Mouse (Mus musculus): ENCODE data around the gene Hspg2. TPM values are rescaled to one million over a fixed set of nuclear protein-coding genes. Genes with fewer than 3 reads are reported as not detected.
"Not testable (repeated sequence)": the region's sequence is repeated elsewhere in the genome, so short reads cannot be mapped to it uniquely, and the experiment has no call there.

The Hspg2 gene
- total RNA-seq, 2 experiments from 2014 or later: 6.2 to 6.4 TPM

GRCm38 (mm10) chr4:137527872-137528271 lies 59.3 kb downstream of the Hspg2 start:
- DNase-seq (ENCODE audit: low spot score in 2 of 2): no peak
- intact Hi-C loops (cut with DNase I): no loop called here

GRCm38 (mm10) chr4:137540356-137540755 lies 71.8 kb downstream of the Hspg2 start:
- intact Hi-C loops (cut with DNase I): no loop called here
- DNase-seq (ENCODE audit: low spot score in 2 of 2): no peak

- intact Hi-C loops (cut with DNase I): no loop called here
Observed at GRCm38 (mm10) chr4:137542968-137543367, 74.4 kb downstream of the Hspg2 start.

GRCm38 (mm10) chr4:137545568-137545967 lies 77.0 kb downstream of the Hspg2 start:
- DNase-seq (ENCODE audit: low spot score in 2 of 2): no peak
- intact Hi-C loops (cut with DNase I): no loop called here

More at GRCm38 (mm10) chr4:137542968-137543367, 74.4 kb downstream of the Hspg2 start:
- no peak for DNase-seq (ENCODE audit: low spot score in 2 of 2)

GRCm38 (mm10) chr4:137546003-137546525 lies 77.5 kb downstream of the Hspg2 start:
- peak; percentile 7 to 45 for DNase-seq (ENCODE audit: low spot score in 2 of 2)
- intact Hi-C loops (cut with DNase I): loop anchor here (1.0 kb wide), 1 partner anchor 103 kb away; no protein-coding TSS in a partner anchor

- intact Hi-C loops (cut with DNase I): no loop called here
- DNase-seq (ENCODE audit: low spot score in 2 of 2): no peak
Observed at GRCm38 (mm10) chr4:137553466-137553865, 84.9 kb downstream of the Hspg2 start.

GRCm38 (mm10) chr4:137556673-137557210 lies 88.2 kb downstream of the Hspg2 start:
- intact Hi-C loops (cut with DNase I): no loop called here
- no peak for DNase-seq (ENCODE audit: low spot score in 2 of 2)

- DNase-seq (ENCODE audit: low spot score in 2 of 2): no peak
- intact Hi-C loops (cut with DNase I): loop anchor here (10.0 kb wide), 1 partner anchor 675 kb away; the partner anchor contains the start of genes C1qa and C1qc
Observed at GRCm38 (mm10) chr4:137569873-137570272, 101.3 kb downstream of the Hspg2 start.

GRCm38 (mm10) chr4:137574469-137574868 lies 105.9 kb downstream of the Hspg2 start, which contains the start of gene Ldlrad2:
TSS of gene Ldlrad2 (minus strand) at chr4:137574569.
- no peak for DNase-seq (ENCODE audit: low spot score in 2 of 2)

GRCm38 (mm10) chr4:137577486-137577885 lies 108.9 kb downstream of the Hspg2 start:
- intact Hi-C loops (cut with DNase I): loop anchor here (5.0 to 10.0 kb wide), 2 partner anchors 135 to 683 kb away; partner anchors contain the start of genes C1qa and C1qc

More at GRCm38 (mm10) chr4:137574469-137574868, 105.9 kb downstream of the Hspg2 start, which contains the start of gene Ldlrad2:
- intact Hi-C loops (cut with DNase I): loop anchor here (10.0 kb wide), 1 partner anchor 680 kb away; the partner anchor contains the start of genes C1qa and C1qc

GRCm38 (mm10) chr4:137578181-137578845 lies 109.7 kb downstream of the Hspg2 start:
- DNase-seq (ENCODE audit: low spot score in 2 of 2): peak; percentile 24 to 30
- intact Hi-C loops (cut with DNase I): loop anchor here (5.0 to 10.0 kb wide), 2 partner anchors 136 to 684 kb away; partner anchors contain the start of genes C1qa and C1qc

More at GRCm38 (mm10) chr4:137577486-137577885, 108.9 kb downstream of the Hspg2 start:
- no peak for DNase-seq (ENCODE audit: low spot score in 2 of 2)

- intact Hi-C loops (cut with DNase I): loop anchor here (5.0 to 10.0 kb wide), 2 partner anchors 137 to 685 kb away; partner anchors contain the start of genes C1qa and C1qc
- no peak for DNase-seq (ENCODE audit: low spot score in 2 of 2)
Observed at GRCm38 (mm10) chr4:137579789-137580188, 111.2 kb downstream of the Hspg2 start.

- intact Hi-C loops (cut with DNase I): no loop called here
- DNase-seq (ENCODE audit: low spot score in 2 of 2): no peak
Observed at GRCm38 (mm10) chr4:137580299-137580698, 111.7 kb downstream of the Hspg2 start.

GRCm38 (mm10) chr4:137581815-137582214 lies 113.2 kb downstream of the Hspg2 start:
- intact Hi-C loops (cut with DNase I): no loop called here
- DNase-seq (ENCODE audit: low spot score in 2 of 2): no peak

- intact Hi-C loops (cut with DNase I); DNase-seq (ENCODE audit: low spot score in 2 of 2): not testable (repeated sequence)
Observed at GRCm38 (mm10) chr4:137589095-137589494, 120.5 kb downstream of the Hspg2 start.

- intact Hi-C loops (cut with DNase I): no loop called here
Observed at GRCm38 (mm10) chr4:137589586-137589985, 121.0 kb downstream of the Hspg2 start.

GRCm38 (mm10) chr4:137590961-137591360 lies 122.4 kb downstream of the Hspg2 start:
- intact Hi-C loops (cut with DNase I): loop anchor here (5.0 kb wide), 2 partner anchors 149 to 234 kb away; partner anchors contain the start of gene Cdc42

More at GRCm38 (mm10) chr4:137589586-137589985, 121.0 kb downstream of the Hspg2 start:
- no peak for DNase-seq (ENCODE audit: low spot score in 2 of 2)

GRCm38 (mm10) chr4:137593601-137594495 lies 125.3 kb downstream of the Hspg2 start, which contains the start of gene Usp48:
TSS of gene Usp48 (plus strand) at chr4:137593755.
- intact Hi-C loops (cut with DNase I): loop anchor here (5.0 kb wide), 2 partner anchors 152 to 237 kb away; partner anchors contain the start of gene Cdc42

More at GRCm38 (mm10) chr4:137590961-137591360, 122.4 kb downstream of the Hspg2 start:
- DNase-seq (ENCODE audit: low spot score in 2 of 2): no peak

More at GRCm38 (mm10) chr4:137593601-137594495, 125.3 kb downstream of the Hspg2 start, which contains the start of gene Usp48:
- DNase-seq (ENCODE audit: low spot score in 2 of 2): peak; percentile 99 to 100

Measured in left cerebral cortex, postnatal 25 days (tissue).